Mouse (Mus musculus): ENCODE data around the gene Tmem185b.

DNA sequence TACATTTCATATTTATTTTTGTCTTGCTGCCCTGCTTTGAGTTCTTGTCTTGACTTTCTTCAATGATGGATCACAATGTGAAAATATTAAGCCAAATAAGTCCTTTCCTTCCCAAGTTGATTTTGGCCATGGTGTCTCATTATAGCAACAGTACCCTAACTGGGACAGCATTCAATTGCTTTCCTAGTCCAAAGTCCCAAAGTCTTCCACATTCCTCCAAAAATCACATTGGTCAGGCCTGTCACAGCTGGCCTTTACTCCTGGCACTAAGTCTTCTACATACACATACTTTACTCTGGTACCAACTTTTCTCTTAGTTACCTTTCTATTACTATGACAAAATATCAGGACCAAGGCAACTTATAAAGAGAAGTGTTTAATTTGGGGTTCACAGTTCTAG is 7.2 kb upstream of the Tmem185b start:
- TF ChIP-seq CTCF (IDR thresholded peaks at IDR 0.05; ENCODE audit: borderline replicate concordance, extremely low read depth, insufficient read depth, insufficient read length) (no peak), POLR2A (IDR thresholded peaks at IDR 0.05; ENCODE audit: borderline replicate concordance, extremely low read depth, insufficient read depth, insufficient read length, poor library complexity, severe bottlenecking) (no peak)

Measured in brain, embryonic 14.5 days (tissue).